Mouse (Mus musculus) megakaryocyte, embryonic 14.5 days (primary cell): Measurements from ENCODE around the gene Dcxr.

Experiments
- FLI1 ChIP-seq: IDR thresholded peaks from 2 replicates; pipeline ENCODE4 v1.6.1; 2012; ENCODE audit warnings: low read length, inconsistent platforms, mixed read lengths
- GATA1 ChIP-seq: IDR thresholded peaks from 3 replicates; pipeline ENCODE4 v1.6.1; 2012; ENCODE audit warnings: mixed read lengths, low read length, inconsistent platforms, borderline replicate concordance

- TF ChIP-seq FLI1 (no peak), GATA1 (no peak)
These were observed 41.1 kb upstream of the Dcxr start for GRCm38 (mm10) chr11:120768206-120768605.
